Mouse (Mus musculus) MEL (cell line): Measurements from ENCODE around the gene Prkaa1. TPM values are rescaled to one million over a fixed set of nuclear protein-coding genes. Genes with fewer than 3 reads are reported as not detected.

ENCODE experiments used
- DNase-seq: peaks from one replicate; pipeline ENCODE4 v3.0.0; 2011; ENCODE audit warnings: low read depth, low spot score
- H3K27ac ChIP-seq: 2 replicates; pipeline ENCODE4 v1.5.1; 2012; ENCODE audit warnings: low read depth, mild to moderate bottlenecking, control low read depth, low read length, moderate library complexity; ENCODE audit not compliant: control insufficient read depth
- H3K27me3 ChIP-seq, 2 experiments: fragments of 150-350 bp in 1 of 2; sonication (generic) in 1 of 2; 2 replicates each; pipeline ENCODE4 v1.6.1; 2012; ENCODE audit warnings: low read length in 2 of 2, mild to moderate bottlenecking in 2 of 2, improper control_type of control experiment in 1 of 2, moderate library complexity in 1 of 2; ENCODE audit not compliant: insufficient read depth in 2 of 2, control insufficient read depth in 1 of 2
- H3K36me3 ChIP-seq, 2 experiments: 2 replicates each; pipeline ENCODE4 v1.6.1; 2012 to 2014; ENCODE audit warnings: low read length in 2 of 2, improper control_type of control experiment in 1 of 2, inconsistent platforms in 1 of 2, mild to moderate bottlenecking in 1 of 2; ENCODE audit not compliant: insufficient read depth in 2 of 2, control insufficient read depth in 1 of 2
- H3K4me1 ChIP-seq, 2 experiments: fragments of 150-350 bp in 1 of 2; sonication (generic) in 1 of 2; 2 replicates each; pipeline ENCODE4 v1.6.1; 2012; ENCODE audit warnings: low read length in 2 of 2, improper control_type of control experiment in 1 of 2, mild to moderate bottlenecking in 1 of 2; ENCODE audit not compliant: insufficient read depth in 2 of 2, control insufficient read depth in 1 of 2
- H3K4me3 ChIP-seq, 2 experiments: fragments of 150-350 bp in 1 of 2; sonication (generic) in 1 of 2; 2 replicates each; pipeline ENCODE4 v1.5.1; 2012; ENCODE audit warnings: low read depth in 2 of 2, low read length in 2 of 2, mild to moderate bottlenecking in 2 of 2, moderate library complexity in 2 of 2, control low read depth in 1 of 2, improper control_type of control experiment in 1 of 2; ENCODE audit not compliant: control insufficient read depth in 1 of 2, insufficient read depth in 1 of 2
- H3K79me2 ChIP-seq: 2 replicates; pipeline ENCODE4 v1.6.1; 2012; ENCODE audit warnings: mild to moderate bottlenecking, low read length, moderate library complexity; ENCODE audit not compliant: control insufficient read depth, poor library complexity, insufficient read depth
- H3K9ac ChIP-seq: 2 replicates; pipeline ENCODE4 v1.6.1; 2012; ENCODE audit warnings: low read depth, mild to moderate bottlenecking, control low read depth, low read length, moderate library complexity; ENCODE audit not compliant: control insufficient read depth, poor library complexity, severe bottlenecking
- H3K9me3 ChIP-seq: fragments of 150-350 bp; sonication (generic); replicated peaks from 2 replicates; pipeline ENCODE4 v1.6.1; 2012; ENCODE audit warnings: mild to moderate bottlenecking, low read length, improper control_type of control experiment, moderate library complexity; ENCODE audit not compliant: insufficient read depth
- BHLHE40 ChIP-seq: IDR thresholded peaks from 2 replicates; pipeline ENCODE4 v1.6.1; 2012; ENCODE audit warnings: low read depth, mild to moderate bottlenecking, inconsistent platforms, low read length, improper control_type of control experiment, borderline replicate concordance
- CHD1 ChIP-seq: IDR thresholded peaks from 2 replicates; pipeline ENCODE4 v1.6.1; 2012; ENCODE audit warnings: low read depth, mild to moderate bottlenecking, inconsistent platforms, low read length, improper control_type of control experiment
- ELF1 ChIP-seq: IDR thresholded peaks from 2 replicates; pipeline ENCODE4 v1.6.1; 2014; ENCODE audit warnings: low read depth, mild to moderate bottlenecking, inconsistent platforms, low read length, improper control_type of control experiment, moderate library complexity
- EP300 ChIP-seq, 2 experiments: IDR thresholded peaks; 2 replicates each; pipeline ENCODE4 v1.6.1; 2011; ENCODE audit warnings: improper control_type of control experiment in 2 of 2, low read length in 2 of 2, low read depth in 1 of 2, mild to moderate bottlenecking in 1 of 2
- GABPA ChIP-seq: IDR thresholded peaks from 2 replicates; pipeline ENCODE4 v1.6.1; 2012; ENCODE audit warnings: low read depth, mild to moderate bottlenecking, inconsistent platforms, low read length, improper control_type of control experiment, moderate library complexity
- GATA1 ChIP-seq: IDR thresholded peaks from 2 replicates; pipeline ENCODE4 v1.6.1; 2011; ENCODE audit warnings: low read depth, low read length, improper control_type of control experiment
- HCFC1 ChIP-seq: IDR thresholded peaks from 2 replicates; pipeline ENCODE4 v1.6.1; 2012; ENCODE audit warnings: low read depth, mild to moderate bottlenecking, inconsistent platforms, low read length, improper control_type of control experiment, moderate library complexity
- KAT2A ChIP-seq: conservative IDR thresholded peaks from 2 replicates; pipeline ENCODE4 v1.6.1; 2012; ENCODE audit warnings: low read depth, low read length, improper control_type of control experiment, inconsistent platforms
- MEF2A ChIP-seq: IDR thresholded peaks from 2 replicates; pipeline ENCODE4 v1.6.1; 2014; ENCODE audit warnings: low read depth, mild to moderate bottlenecking, inconsistent platforms, low read length, improper control_type of control experiment; ENCODE audit not compliant: poor library complexity, insufficient replicate concordance, severe bottlenecking; ENCODE audit errors: extremely low read depth
- MXI1 ChIP-seq: IDR thresholded peaks from 2 replicates; pipeline ENCODE4 v1.6.1; 2011; ENCODE audit warnings: mild to moderate bottlenecking, low read depth, low read length, improper control_type of control experiment
- NELFE ChIP-seq: IDR thresholded peaks from 2 replicates; pipeline ENCODE4 v1.6.1; 2011; ENCODE audit warnings: low read depth, low read length, improper control_type of control experiment
- POLR2AphosphoS2 ChIP-seq: IDR thresholded peaks from 2 replicates; pipeline ENCODE4 v1.6.1; 2011; ENCODE audit warnings: low read length, improper control_type of control experiment
- POLR2AphosphoS5 ChIP-seq: IDR thresholded peaks from 2 replicates; pipeline ENCODE4 v1.6.1; 2012; ENCODE audit warnings: low read depth, borderline replicate concordance, mild to moderate bottlenecking, inconsistent platforms, low read length, moderate library complexity, mixed read lengths
- RCOR1 ChIP-seq: IDR thresholded peaks from 2 replicates; pipeline ENCODE4 v1.6.1; 2012; ENCODE audit warnings: low read depth, mild to moderate bottlenecking, inconsistent platforms, low read length, improper control_type of control experiment
- TAL1 ChIP-seq: IDR thresholded peaks from 2 replicates; pipeline ENCODE4 v1.6.1; 2012; ENCODE audit warnings: mild to moderate bottlenecking, inconsistent platforms, low read length, moderate library complexity, mixed read lengths
- TCF12 ChIP-seq: IDR thresholded peaks from 2 replicates; pipeline ENCODE4 v1.6.1; 2014; ENCODE audit warnings: low read depth, mild to moderate bottlenecking, inconsistent platforms, low read length, improper control_type of control experiment, moderate library complexity
- UBTF ChIP-seq: IDR thresholded peaks from 2 replicates; pipeline ENCODE4 v1.6.1; 2012; ENCODE audit warnings: low read depth, mild to moderate bottlenecking, inconsistent platforms, low read length, improper control_type of control experiment, moderate library complexity, borderline replicate concordance; ENCODE audit not compliant: insufficient read depth
- USF1 ChIP-seq: IDR thresholded peaks from 2 replicates; pipeline ENCODE4 v1.6.1; 2014; ENCODE audit warnings: low read depth, mild to moderate bottlenecking, inconsistent platforms, low read length, improper control_type of control experiment, moderate library complexity
- ZMIZ1 ChIP-seq: IDR thresholded peaks from 2 replicates; pipeline ENCODE4 v1.6.1; 2012; ENCODE audit warnings: low read depth, mild to moderate bottlenecking, inconsistent platforms, low read length, improper control_type of control experiment, moderate library complexity
- ZNF384 ChIP-seq: IDR thresholded peaks from 2 replicates; pipeline ENCODE4 v1.6.1; 2012; ENCODE audit warnings: low read depth, mild to moderate bottlenecking, inconsistent platforms, low read length, improper control_type of control experiment
- polyA plus RNA-seq, 2 experiments: library from polyadenylated mRNA; stranded (reverse) in 1 of 2; unstranded in 1 of 2; fragments of >175 nt in 1 of 2; fragments of >200 nt in 1 of 2; gene quantifications; 2 replicates each; pipeline versions ENCODE4 v1.2.1 to v1.2.4; 2012; ENCODE audit warnings: low replicate concordance in 2 of 2, low read depth in 1 of 2; ENCODE audit not compliant: insufficient read length in 2 of 2, insufficient read depth in 1 of 2, missing spikeins in 1 of 2
- total RNA-seq: library from RNA; depleted of rRNA; stranded (reverse); fragments of 300-350 nt; gene quantifications from 2 replicates; pipeline ENCODE4 v1.2.3, GENCODE M21; 2012

Gene Prkaa1
- total and polyA plus RNA-seq, 3 experiments: 18.3 to 23.0 TPM; not detected in 1

DNA sequence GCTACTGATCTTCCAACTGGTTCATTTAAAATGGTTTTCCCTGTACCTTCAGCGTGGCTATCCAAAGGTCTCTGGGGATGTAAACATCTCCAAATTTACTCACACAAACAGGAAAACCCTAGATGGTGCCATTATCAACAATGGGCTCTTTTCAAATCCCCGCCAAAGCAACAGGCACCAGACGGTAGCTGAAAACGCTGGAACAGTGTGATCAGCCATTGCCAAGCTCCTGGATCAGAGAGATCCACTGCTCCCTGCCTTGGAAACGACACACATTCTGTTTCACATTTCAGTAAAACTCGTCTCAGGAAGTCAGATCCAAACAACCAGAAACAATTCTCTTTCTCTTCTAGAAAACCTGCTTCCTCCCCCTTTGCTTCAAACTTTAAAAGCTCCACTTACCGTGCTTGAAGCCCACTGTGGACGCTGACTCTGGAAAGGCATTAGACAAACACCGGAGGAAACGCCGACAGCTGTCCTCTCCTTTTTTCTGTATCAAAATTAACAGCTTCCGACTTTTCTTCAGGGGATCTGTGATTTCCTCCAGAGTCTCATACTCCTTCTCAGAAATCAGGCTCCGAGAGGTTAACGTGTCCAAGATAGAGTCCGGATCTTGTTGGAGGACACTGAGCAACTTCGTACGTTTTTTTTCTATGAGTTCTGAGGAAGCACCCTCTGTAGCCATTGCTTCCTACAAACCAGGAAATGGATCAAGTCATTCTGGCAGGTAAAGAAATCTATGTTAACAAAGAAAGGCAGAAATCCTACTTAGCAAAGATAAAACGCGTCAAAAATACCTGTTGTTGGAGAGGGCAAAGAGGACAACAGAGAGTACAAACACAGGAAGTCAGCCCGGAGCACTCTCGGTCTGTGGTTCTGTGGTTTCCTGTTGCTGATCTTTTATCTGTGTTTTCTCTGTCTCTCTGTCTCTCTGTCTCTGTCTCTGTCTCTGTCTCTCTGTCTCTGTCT, 35.7 kb upstream of the Prkaa1 start, which contains the start of gene Card6:
TSS of gene Card6 (minus strand) at position 854 of the 969 bp plus-strand sequence.
- Histone ChIP-seq H3K27me3 (no peaks in the 10 kb centered on the region), H3K27ac (no peak within 1 kb of the TSS), H3K9me3 (no peaks in the 10 kb centered on the region), H3K4me1 (peaks cover 0 to 11% of the 10 kb centered on the region in 2 experiments; a peak in 2 of 4 replicates), H3K79me2 (no peaks in the 10 kb centered on the region), H3K36me3 (peaks cover 0 to 4% of the 10 kb centered on the region in 2 experiments; a peak in 1 of 4 replicates), H3K9ac (no peak within 1 kb of the TSS), H3K4me3 (no peak within 1 kb of the TSS)
- DNase-seq: peak; percentile 65
- no peak for TF ChIP-seq HCFC1
- TF ChIP-seq EP300 (IDR thresholded peaks at IDR 0.05; ENCODE audit: low read depth in 1 of 2, low read length in 2 of 2): peak; percentile 32 to 59; a peak in 2 of 4 replicates
- TF ChIP-seq RCOR1: peak; percentile 93
- no peak for TF ChIP-seq MEF2A
- no peak for TF ChIP-seq ZMIZ1
- peak; percentile 63 for TF ChIP-seq GATA1
- TF ChIP-seq KAT2A: no peak
- TF ChIP-seq ELF1: 0 out of 2 replicates have a peak, but pooled peaks have one; percentile 19
- no peak for TF ChIP-seq POLR2AphosphoS5
- no peak for TF ChIP-seq BHLHE40

DNA sequence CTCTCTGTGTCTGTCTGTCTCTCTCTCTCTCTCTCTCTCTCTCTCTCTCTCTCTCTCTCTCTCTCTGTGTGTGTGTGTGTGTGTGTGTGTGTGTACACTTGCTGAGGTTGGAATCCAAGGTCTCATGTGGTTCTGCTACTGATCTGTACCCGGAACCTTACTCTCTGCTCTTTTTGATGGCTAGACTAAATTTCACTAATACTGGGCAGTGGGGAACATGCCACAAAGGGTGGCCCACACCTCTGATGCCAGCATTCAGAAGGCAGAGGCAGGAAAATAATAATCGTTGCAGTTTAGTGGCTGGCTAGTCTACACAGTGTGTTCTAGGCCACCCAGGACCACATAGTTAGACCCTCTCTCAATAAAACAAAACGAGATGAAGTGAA, 35.0 kb upstream of the Prkaa1 start:
- peaks cover 0 to 4% of the 10 kb centered on the region in 2 experiments; a peak in 2 of 4 replicates for H3K36me3 ChIP-seq

DNA sequence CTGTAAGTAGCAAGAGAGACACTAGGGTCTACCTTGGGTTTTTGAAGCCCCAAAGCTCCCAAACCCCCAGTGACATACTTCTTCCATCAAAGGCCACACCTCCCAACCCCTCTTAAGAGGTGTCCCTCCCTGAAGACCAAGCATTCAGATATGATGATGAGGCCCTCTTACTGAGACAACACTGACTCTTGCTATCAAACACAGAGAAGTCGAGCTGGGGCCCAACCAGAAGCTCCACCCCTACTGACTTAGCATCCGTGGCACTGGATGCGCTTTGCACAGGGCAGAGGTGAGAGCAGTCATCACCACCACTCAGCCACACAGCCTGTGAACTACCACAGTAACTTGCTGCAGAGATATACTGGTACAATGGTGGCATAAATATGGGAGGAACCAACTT, 31.0 kb upstream of the Prkaa1 start:
- H3K27ac ChIP-seq: no peak overlapping the region
- no peak overlapping the region for H3K4me3 ChIP-seq
- H3K79me2 ChIP-seq: peaks cover 14% of the 10 kb centered on the region
- peaks cover 0 to 22% of the 10 kb centered on the region in 2 experiments; a peak in 2 of 4 replicates for H3K4me1 ChIP-seq
- no peaks in the 10 kb centered on the region for H3K9me3 ChIP-seq
- no peak overlapping the region for H3K9ac ChIP-seq
- no peak for DNase-seq
- peaks cover 3 to 16% of the 10 kb centered on the region in 2 experiments; a peak in 3 of 4 replicates for H3K36me3 ChIP-seq
- no peak for TF ChIP-seq POLR2AphosphoS2
- TF ChIP-seq TCF12: no peak
- no peak for TF ChIP-seq NELFE
- no peak for TF ChIP-seq MEF2A
- no peak for TF ChIP-seq USF1
- TF ChIP-seq GABPA: no peak
- TF ChIP-seq CHD1: no peak
- TF ChIP-seq ZMIZ1: no peak
- no peak for TF ChIP-seq HCFC1
- TF ChIP-seq MXI1: no peak
- no peak for TF ChIP-seq UBTF
- TF ChIP-seq TAL1: no peak
- TF ChIP-seq POLR2AphosphoS5: no peak
- H3K27me3 ChIP-seq: no peaks in the 10 kb centered on the region

More for the DNA sequence above, 35.0 kb upstream of the Prkaa1 start:
- no peak for DNase-seq
- Histone ChIP-seq H3K79me2 (no peaks in the 10 kb centered on the region), H3K9me3 (no peaks in the 10 kb centered on the region), H3K27me3 (no peaks in the 10 kb centered on the region), H3K27ac (no peak overlapping the region), H3K4me1 (peaks cover 0 to 11% of the 10 kb centered on the region in 2 experiments; a peak in 2 of 4 replicates), H3K4me3 (no peak overlapping the region), H3K9ac (no peak overlapping the region)
- TF ChIP-seq EP300 (IDR thresholded peaks at IDR 0.05; ENCODE audit: low read depth in 1 of 2, low read length in 2 of 2) (peak in 1 of 2 experiments; percentile 2; a peak in 1 of 4 replicates), ZNF384 (no peak)
